Mouse (Mus musculus): ENCODE results near the gene Acer3.
A peak's percentile ranks its signal among the peaks of the same experiment; 100 is the strongest.
"Not testable (repeated sequence)": the region's sequence is repeated elsewhere in the genome, so short reads cannot be mapped to it uniquely, and the experiment has no call there.

Gene Acer3

DNA sequence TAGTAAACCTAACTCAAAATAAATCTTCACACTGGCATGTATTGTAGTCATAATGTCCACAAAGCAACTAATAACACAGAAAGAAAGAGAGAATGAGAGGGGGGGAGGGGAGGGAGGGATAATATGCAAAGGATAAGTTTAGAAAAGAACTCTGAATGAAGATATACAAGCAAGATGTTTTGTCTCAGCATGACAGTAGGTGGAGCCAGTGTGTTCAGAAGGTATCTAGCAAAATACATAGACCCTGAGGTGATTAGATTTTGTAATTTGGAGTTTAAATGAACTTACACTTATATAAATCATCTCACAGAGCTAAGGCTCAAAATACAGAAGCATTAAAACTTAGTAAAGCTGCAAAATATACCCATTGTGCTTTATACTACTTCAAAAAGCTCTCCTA is 44.7 kb downstream of the Acer3 start:
- DNase-seq = no peak

DNA sequence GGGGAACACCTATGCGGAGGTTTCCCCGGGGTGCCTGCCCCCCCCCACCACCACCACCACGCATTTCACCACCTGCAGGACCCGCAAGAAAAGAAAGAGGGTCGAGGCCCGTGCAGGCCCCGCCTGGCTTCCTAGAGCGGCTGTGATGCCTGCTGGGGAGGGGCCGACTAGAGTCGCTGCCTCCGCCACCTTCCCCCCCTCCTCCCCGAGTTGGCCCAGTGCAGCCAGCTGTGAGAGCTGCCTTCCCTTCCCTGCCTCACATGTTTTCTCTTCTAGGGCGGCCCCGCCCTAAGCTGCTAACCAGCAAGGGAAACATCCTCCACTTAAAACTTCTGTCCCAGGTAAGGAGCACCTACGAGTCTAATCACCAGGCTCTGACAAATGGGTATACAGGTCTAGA is 52.8 kb downstream of the Acer3 start:
- not testable (repeated sequence) for DNase-seq

DNA sequence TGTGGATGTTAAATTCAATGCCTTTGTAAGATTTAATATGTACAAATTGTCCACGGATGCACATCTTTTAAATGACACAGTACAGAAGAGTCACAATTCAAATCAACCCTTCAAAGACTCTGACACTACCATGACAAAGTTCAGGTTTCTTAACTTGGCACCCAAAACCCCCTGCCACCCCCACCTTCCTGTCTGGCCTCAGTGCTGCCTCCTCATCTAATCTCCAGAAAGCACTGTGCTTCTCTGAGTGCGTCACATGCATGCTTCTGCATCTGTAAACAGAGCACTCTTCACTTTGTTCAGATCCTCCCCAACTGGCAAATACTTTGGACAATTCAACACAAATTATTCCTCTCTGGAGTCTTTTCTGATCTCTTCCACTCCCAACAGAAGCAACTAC is 68.5 kb downstream of the Acer3 start:
- no peak for DNase-seq

DNA sequence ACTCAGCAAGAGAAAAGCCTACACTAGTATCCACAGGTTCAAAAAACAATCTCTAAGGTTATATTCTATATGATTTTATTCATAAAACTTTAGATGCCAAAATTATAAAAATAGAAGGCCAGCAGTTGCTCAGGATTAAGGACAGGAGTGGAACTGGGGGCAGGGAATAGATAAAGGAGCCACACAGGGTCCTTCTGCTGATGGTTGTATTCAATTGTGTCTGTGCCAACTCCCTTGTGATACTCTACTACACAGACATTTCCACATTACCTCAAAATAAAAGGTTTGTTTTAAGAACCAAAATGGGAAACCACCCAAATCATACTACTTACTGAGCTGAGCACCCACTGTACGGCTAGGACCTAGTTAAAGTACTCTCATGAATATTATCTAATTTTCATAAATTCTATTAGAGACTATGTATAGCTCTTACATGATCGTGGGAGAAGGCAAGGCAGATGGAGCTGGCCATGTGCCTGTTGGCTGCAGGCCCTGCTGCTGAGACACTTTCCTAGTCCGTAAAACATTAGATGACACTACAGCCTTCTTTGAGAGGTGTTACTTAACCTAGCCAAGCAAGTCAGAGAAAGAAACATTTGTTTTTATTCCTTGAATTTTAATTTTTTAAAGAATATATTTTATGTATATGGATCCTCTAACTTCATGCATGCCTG is 84.2 kb downstream of the Acer3 start:
- DNase-seq = peak; percentile 94 to 97

DNA sequence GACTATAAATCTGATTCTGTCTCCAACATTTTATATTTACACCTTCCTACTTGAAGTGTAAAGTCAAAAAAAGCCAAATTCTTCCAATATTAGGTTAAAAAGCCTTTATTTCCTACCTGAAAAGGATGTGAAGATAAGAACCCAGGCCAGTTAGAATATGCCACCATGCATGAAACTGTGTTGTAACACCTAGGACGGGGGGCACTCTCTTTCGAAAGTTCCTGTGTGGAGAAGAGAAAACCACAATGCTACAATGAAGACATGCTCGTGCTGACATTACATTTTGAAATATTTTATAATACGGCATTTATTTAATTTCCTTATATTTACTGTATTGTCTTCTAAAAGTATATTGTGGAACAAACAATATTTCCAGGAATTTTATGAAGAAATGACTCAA is 97.2 kb downstream of the Acer3 start:
- DNase-seq = no peak

DNA sequence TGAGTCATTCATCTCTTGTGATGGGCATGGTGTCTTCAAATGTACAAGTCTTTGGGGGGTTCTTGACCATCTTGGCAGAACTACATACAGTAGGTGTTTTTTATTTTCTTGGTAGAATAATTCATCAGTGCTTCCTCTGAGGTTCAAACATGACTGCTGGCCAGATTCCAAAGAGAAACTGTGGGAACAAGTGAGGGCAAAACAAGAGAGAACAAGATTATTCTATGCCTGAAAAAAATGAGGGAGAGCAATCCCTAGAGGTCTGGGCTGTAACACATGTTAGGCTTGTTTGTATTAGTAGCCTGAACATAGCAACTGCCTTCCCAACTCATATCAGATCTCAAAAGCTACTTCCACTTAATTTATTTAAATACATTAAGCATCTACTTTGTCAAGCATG is 104.3 kb downstream of the Acer3 start:
- DNase-seq = no peak

DNA sequence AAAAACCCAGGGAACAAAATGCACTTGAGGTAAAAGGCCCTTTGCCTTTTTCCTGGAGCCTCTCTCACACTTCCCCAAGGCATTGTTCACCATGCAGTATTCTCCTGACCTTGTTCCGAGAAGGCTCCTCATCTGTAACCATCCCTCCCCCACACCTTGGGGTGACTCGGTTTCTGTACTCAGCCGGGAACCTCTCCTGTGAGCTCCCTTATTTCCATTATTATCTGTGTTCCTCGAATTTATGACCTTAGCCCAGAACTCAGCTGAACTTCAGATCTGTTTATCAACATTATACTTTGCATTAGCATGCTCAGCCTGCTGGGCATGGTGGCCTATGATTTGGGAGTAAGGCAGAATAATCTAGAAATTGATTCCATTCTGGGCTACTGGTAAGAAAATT is 118.1 kb downstream of the Acer3 start:
- no peak for DNase-seq

DNA sequence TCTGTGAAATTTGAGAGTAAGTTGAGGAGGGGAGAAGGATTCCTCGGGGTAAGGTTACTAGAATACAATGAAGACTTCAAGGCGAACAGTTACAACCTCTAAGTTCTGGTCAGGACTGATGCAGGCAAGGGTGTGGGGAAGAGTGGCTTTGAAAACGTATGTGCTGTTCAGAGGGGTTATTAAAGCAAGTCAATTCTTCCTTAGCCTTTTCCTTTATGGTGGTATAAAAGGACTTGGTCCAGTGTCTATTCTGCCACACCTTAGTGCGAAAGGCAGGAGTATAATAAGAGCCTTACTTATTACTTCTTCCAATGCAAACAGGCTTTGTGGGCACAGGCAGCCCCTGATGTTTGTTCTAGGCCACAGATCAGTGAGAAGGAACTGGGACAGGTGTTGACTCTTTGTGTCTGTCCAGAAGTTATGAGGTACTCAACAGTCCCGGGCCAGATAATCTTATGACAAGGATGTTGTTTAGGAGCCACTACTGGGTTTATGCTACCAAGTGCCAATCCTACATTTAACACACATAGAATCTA is 119.4 kb downstream of the Acer3 start:
- no peak for DNase-seq

DNA sequence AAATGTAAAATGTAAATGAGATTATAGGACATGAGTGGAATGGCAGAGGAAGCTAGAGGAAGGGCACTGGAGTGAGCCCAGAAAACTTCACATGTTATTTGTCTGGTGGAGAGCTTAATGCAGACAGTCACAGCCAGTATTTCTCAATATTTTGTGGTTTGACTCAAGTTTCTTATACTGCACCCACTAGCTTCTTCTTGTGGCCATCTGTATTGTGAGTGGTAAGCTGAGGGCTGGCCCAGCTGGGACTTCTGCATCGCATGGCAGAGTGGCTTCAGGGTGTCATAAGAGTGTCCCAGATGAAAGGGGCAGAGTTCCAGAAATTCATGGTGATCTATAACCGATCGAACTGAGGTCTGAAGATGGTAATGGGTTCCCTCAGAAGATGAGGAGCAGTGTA is 120.6 kb downstream of the Acer3 start:
- no peak for DNase-seq

DNA sequence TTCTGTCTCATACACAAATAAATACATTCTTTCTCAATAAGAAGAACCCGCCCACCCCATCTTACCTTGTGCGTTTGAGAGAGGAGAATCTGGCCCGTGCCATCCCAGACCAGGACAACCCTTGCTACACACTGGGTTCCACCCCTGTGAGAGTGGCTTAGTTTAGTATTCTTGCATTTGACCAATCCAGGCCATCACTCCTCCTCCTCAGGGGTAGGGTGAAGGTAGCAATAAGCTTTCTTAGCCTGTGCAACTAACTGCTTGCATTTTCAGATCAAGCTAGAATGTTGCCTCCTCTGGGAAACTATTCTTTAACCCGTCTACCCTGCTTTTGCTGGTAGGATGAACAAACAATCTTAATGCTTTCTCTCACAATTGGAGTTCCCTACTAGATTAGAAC is 121.6 kb downstream of the Acer3 start, which contains the start of gene B3gnt6:
Gene B3gnt6, minus strand, starts transcription at position 101 of the 400 bp plus-strand sequence.
- no peak for DNase-seq

DNA sequence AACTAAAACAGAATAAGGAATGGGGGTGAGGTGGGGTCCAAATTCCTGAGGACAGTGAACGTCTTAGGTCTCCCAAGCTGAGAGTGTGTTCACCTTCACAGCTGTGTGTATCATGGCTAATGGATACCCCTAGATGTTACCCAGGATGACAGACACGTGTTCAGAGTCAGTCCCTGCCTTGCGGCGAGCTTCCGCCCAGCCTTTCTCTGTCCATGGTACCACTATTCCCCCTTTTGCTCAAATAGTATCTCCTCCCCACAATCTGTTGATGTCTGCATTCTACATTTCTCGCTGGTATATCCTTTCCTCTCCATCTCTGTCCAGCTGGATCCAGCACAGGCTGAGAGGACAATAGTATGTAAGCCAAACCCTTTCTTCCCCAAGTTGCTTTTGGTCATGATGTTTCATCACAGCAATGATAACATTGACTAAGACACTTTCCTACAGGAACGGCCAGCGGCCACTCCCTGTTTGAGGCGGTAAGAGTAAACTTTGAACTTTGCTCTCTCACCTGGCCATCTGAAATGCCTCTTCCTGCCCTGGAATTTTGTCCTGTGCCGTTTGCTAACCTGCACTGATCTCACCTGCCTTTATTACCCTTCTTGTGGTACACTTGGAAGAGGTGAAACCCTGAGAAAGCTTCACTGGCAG is 125.7 kb downstream of the Acer3 start:
- DNase-seq = no peak

DNA sequence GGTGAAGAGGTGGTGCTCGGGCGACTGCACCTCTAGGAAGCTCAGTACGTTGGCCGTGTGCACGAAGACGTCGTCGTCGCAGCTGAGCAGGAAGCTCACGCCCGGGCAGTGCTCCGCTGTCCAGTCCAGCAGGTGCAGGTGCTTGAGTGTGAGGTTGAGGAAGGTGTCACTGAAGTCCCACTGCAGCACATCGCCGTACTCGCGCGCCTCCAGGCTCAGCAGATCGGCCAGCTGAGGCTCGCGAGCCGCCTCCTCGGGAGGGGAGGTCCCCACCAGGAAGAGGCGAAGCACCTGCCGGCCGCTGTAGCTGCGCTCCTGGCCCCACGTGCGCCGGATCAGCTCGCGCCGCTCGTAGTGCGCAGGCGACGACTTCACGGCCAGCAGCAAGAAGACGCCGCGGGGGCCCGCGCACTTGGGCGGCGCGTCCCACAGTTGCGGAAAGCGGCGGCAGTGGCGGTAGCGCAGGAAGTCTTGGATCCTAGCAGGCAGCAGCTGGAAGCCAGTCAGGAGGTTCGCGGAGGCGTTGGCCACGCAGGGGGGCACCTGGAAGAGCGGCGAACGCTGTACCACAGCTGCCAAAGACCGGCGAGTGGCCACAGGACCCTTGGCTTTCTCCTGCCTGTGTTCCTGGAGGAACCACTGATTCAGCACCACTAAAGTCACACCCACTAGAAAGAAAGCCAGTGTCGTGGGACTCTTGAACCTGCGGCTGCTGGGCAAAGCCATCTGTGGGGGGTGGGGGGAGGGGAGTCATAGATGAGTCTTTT is 126.8 kb downstream of the Acer3 start:
- peak in 1 of 2 experiments; percentile 38 for DNase-seq

DNA sequence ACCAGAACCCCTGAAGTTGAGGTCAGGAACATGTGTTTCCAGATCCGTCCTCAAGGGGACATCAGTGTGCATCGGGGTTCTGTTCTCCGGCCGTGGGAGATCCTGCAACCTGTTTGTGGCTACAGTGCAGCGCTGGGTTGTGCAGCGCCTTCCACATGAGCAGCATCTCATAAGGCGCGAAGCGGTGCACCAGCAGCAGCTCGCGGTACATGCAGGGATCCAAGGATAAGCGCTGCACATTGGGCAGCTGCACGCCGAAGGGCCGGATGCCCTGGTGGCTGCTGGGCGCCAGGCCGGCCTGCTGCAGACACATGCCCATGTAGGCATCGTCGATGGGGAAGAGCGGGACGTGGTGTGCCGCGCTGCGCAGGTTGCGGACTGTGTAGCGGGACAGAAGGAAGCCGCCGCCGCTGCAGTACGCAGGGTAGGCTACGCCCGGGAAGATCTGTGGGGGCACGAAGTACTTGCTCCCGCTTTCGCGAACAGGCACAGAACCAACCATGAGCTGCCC is 127.4 kb downstream of the Acer3 start:
- peak; percentile 52 to 58 for DNase-seq

DNA sequence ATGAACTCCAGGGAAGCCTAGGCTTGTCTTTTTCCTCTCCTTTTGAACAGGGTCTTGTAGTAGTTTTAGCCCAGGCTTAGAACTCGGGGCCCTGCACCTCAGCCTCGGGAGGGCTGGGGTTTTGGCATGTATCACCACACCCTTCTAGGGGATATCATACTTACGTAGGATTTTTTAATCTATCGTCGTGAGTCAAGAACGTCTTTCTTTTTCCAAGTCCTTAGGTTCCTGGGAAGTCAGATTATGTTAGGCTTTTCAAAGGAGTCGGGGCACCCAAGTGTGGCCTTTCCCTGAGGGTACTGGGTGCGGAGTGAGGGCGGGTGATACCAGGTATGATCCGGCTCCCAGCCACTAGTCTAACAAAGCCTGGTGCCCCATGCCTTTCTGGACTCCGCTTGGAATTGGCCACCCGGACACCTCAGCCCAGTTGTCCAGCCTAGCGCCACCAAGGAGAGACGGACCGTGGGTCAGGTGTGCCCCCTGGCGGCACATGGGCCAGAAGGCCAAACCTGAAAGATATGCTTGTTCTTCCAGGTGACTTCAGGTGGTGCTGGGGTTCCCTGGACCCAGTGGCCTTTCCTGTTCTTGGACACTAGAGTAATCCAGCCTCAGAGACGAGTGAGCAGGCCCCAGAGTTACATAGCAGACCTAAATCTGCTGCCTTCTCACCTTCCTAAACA is 129.3 kb downstream of the Acer3 start:
- DNase-seq = peak in 1 of 2 experiments; percentile 48

DNA sequence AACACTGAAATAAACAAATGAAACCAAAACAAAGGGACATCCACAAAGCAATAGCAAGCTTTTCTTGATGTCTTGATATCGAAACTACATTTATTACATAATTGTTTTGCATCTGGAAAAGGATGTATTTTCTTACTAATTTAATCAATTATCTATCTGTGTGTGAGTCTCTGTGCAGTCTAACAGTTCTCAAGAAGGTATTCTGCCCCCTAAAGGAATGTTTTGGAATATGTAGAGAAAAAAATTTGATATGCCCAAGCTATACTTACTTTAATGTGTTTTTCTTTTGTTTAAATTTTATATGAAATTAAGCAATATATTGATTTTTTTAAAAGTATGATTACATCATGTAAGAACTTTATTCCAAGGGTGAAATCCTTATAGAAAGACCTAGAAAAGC is 130.4 kb downstream of the Acer3 start:
- DNase-seq = no peak

DNA sequence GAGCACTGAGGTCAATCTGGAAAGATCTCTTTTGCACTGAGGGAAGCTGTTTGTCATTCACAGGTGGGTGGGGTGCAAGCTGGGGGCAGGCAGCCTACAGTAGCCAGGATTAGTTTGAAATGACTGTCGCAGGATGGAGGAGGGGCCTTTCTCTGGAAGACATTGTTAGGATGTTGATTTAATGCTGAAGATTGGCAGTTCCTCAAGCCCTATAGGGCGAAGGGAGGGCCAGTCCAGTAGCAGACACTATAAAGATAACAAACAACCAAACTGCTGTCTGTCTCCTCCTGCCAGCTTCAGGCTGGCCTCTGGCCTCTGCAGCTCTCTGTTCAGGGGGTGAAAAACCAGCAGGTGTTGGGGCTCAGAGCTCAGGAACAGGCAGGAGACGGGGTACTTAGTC is 131.3 kb downstream of the Acer3 start:
- DNase-seq = no peak

DNA sequence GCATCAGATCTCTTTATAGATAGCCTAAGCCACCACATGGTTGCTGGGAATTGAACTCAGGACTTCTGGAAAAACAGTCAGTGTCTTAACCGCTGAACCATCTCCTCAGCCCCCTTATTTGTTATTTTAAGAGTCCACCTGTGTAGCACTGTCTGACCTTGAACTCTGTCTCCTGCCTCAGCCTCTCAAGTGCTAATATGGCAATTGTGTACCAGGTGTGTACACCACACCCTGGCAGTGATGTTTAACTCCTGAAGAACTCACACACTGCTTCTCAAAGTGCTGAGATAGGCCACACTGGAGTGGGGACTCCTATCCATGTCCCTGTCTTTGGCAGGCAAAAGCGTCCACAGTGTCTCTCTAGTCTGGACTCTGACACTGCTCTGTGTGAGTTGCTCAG is 132.3 kb downstream of the Acer3 start:
- DNase-seq = no peak

DNA sequence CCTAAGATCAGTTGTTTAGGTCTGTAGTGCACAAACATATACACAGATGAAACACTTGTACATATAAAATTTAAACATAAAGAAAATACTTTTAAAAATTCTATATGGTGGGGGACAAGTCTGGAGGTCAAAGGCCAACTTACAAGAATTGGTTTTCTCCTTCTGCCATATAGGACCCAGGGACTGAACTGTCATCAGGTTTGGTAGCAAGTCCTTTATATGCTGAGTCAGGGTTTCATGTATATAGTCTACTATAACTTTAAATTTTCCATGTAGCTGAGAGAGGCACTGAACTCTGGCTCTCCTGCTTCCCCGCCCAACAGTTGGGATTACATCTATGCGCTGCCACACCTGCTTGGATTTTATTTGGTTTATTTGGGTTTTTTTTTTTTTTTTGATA is 132.8 kb downstream of the Acer3 start:
- no peak for DNase-seq

DNA sequence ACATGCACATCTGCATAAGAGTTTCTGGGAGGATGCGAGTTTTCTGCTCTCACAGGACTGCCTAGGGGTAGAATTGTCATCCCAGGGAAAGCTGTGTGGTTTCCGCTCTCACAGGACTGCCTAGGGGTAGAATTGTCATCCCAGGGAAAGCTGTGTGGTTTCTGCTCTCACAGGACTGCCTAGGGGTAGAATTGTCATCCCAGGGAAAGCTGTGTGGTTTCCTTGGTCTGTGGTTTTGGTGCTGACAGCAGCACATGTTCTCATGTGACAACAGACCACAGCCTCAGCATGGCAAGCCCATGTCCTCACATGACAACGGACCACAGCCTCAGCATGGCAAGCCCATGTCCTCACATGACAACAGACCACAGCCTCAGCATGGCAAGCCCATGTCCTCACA is 133.7 kb downstream of the Acer3 start:
- not testable (repeated sequence) for DNase-seq

DNA sequence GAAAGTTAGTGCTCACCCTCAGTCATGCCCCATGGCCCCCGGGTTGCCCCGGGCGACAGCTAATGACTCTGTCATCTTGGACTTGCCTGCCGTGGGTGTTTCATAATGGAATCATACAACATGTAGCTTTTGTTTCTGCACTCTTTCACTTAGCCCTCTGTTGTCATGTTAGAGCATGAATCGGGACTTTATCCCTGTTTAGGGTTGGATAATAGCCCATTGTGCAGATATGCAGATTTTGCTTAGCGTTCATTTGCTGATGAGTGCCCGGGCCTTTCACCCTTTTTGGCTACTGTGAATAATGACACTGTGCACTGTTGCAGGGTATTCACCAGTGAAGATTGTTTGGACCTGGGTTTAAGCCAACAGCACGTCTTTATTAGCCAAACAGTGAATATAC is 134.4 kb downstream of the Acer3 start:
- DNase-seq = no peak

DNA sequence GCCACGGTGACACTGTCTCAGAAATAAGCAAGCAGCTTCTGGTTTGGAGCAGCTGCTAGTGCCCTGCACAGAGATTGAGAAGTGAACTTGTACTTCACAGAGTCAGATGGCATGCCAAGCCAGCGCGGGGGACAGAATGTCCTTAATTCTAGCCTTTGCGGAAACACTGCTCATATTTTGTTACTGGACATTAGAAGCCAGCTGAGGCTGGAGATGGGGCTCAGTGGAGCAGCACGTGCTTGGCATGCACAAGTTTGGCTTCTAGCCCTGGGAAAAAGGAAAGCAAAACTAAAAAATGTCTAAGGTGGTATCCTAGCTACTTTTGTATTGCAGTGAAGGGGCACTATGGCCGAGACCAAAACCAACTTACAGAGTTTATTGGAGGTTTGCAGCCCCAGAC is 135.7 kb downstream of the Acer3 start:
- DNase-seq = no peak

DNA sequence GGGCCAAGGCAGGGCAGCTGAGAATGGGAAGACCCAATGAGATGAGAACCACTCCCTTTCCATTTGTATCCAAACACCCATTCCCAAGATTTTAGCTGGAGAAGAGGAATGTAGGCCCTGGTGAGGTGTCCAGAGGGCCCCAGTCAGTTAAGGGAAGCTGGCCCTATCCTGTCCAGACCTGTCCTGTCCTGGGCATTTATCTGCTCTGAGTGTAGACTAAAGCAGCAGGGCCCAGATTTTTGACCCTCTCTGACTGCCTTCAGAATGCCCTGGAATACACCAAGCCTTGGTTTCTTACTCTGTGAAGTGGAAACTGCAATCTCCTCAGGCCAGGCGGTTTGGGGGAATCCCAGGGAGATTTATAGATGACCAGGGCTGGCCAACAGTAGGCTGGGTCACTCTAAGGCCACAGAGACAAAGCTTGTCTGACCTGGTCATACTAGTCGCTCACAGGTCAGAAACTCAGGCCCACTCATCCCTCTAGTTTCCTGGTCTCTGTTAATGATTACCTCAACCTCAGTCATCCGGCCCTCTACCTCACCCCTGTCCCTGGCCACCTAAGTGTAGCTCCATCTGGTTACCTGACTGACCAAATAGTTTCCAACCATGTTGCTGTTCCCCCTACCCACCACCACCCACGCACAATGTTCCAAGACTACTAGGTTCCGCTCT is 142.3 kb downstream of the Acer3 start:
- peak in 1 of 2 experiments; percentile 6 for DNase-seq
